Mouse (Mus musculus) B cell, adult 62 days (primary cell): ENCODE measurements around the gene AU018091. TPM values are rescaled to one million over a fixed set of nuclear protein-coding genes. Genes with fewer than 3 reads are reported as not detected.

Experiments used
- total RNA-seq: library from RNA; stranded (reverse); gene quantifications from 4 replicates; pipeline ENCODE4 v1.2.4, GENCODE M21; 2023

The AU018091 gene
- not detected in 4 replicates for total RNA-seq

DNA sequence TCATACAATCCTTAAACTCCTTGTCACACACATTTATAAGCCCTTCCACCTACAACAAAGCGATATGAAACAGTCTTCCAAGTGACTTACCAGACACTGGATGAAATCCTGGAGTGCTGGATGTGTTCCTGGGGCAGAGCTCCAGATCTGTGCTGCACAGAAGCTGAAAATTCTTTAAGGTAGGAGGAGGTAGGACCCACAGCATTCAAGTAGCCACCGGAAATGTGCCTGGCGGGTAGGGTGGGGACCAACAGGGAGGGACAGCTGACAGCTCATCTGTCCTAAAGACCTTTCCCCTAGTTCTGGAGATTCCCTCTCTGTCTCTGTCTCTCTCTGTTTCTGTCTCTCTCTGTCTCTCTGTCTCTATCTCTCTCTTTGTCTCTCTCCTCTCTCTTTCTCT is at the start of gene AU018091:
TSS of gene AU018091 (minus strand) at position 279 of the 400 bp plus-strand sequence.

Other genes with a start within 250 kb of the AU018091 start
- not detected in 4 replicates for gene Nlrp12, start 80.5 kb upstream of the AU018091 start, total RNA-seq
- 85.6 to 100 TPM (median 89.8 TPM) in 4 replicates for gene Myadm, start 119.9 kb upstream of the AU018091 start, total RNA-seq
- gene Prkcg, start 120.0 kb upstream of the AU018091 start, total RNA-seq, result 9.6 to 16.6 TPM (median 12.3 TPM) in 4 replicates
- gene Cacng7, start 163.8 kb upstream of the AU018091 start, total RNA-seq, result not detected in 4 replicates
- not detected in 4 replicates for gene Cacng8, start 221.5 kb upstream of the AU018091 start, total RNA-seq